Mouse (Mus musculus) lung, postnatal 4 days (tissue): ENCODE measurements at regions not wholly inside any gene's neighbourhood (a gene's known extent, or its start where the extent isn't known, plus 50 kb on each side); places are given as distances from the start of the nearest gene placed in this dataset.
A peak's percentile ranks its signal among the peaks of the same experiment; 100 is the strongest.

Source experiments
- DNase-seq, 2 experiments: peaks; one replicate each; pipeline ENCODE4 v3.0.0; 2021

DNA sequence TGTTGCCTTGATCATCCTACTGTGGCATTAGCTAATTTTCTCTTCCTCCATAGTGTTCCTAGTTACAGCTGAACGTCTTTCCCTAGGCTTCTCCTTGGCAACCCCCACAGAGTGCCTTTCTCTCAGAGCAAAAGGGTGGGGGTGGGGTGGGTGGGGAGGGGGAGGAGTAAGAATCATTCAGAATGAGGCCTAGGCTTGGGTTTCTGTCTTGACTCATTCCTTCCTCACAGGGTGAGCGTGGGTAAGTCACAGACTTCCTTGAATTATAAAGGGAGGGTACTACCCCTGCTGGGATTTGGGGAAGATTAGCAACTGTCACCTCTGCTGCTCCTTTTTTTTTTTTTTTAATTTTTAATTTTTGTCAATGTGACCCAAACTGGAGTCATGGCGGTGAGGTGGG lies 114.5 kb downstream of the Dhx35 start:
- no peak for DNase-seq

DNA sequence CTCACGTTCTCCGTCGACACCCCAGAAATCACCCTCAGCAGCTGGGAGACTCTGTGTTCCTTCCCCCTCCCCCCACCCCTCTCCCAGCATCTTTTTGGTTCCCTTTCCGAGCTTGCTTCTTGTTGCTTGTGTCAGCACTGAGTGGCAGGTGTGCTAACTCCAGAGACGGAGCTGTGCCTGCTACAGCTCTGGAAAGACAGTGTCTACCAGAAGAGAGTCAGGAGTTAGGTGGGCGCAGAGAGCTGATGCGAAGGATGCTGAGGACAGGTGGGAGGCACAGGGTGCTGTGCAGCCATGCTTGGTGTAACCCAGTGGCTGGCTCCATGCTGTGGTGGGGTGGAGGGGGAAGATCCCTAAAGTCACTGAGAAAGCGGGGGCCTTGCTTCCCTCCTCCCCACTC lies 115.7 kb downstream of the Dhx35 start:
- DNase-seq, result no peak

DNA sequence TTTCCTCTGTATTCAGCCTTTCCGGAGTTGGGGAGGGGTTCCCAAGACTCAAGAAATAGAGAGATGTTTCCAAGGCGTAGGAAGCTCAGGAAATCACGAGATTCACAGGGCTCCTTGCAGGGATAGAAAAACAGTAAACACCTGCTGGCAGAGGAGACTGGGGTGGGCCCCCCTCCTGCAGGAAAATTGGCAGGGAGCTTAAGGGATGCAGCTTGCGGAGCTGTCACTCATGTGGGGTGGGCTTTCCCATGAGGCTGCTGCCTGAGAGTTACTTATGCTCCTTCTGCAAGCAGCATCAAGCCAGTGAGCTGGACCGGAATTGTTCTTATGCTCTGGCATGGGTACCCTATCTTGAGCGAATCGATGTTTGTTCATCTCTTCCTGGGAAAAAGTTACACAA lies 116.6 kb downstream of the Dhx35 start:
- no peak for DNase-seq

DNA sequence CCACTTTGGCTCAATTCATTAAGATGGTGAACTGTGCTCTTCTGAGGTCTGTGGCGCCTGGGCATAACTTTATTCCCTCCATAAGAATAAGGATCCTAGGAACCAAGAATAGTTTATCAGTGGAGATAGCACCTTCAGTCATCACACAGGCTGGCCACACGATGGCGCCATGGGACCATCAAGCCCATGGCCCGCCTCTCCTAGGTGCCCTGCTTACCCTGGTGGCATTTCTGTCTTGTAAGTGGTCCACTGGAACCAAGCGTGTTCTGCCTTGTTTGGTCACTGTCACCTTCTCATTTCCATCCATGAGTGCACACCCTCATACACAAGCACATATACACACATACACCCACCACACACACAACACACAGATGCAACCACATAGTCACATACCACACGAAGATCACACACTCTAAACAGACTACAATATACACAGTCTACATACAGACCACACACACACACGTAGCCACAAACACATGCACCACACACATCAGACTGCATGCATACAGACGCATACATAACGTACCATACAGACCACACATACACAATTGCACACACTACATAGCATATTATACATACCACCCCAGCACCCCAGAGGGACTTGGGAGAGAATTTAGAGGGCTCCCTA lies 118.1 kb downstream of the Dhx35 start:
- peak; percentile 43 to 51 for DNase-seq

DNA sequence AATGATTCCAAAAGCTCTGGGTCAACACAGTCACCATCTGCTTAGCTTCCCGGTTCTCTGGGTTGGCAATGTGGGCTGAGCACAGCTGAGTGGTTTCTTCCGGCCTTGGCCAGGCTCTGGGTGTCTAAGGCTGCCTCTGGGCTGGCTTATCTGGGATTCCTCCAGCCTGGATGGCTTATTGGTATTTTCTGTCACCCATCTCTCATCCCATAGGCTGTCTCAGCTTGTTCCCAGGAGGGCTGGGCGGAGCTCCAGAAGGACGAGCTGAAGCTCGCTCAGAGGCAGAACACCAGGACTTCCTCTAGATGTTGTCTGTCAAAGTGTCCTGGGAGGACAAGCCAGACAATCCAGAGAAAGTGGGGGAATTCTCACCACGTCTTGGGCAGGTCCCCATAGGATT lies 122.8 kb downstream of the Dhx35 start:
- peak in 1 of 2 experiments; percentile 27 for DNase-seq

DNA sequence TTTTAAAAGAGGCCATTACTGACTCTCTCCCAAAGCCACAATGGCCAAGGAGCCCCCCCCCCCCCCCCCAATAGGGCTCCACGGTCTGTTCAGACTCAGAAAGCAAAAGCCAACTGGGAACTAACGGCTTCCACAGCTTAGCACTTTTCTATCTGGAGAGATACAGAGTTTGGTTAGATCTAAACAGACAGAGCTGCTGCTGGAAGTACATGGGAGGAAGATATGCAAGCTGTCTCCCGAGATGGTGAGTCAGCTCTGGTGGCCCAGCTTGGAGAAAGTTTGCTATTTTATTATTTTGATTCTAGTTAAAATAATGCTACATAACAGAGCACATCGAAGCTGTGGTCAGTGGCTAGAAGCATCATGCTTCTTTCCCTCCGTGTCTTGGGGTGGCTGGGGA lies 123.7 kb downstream of the Dhx35 start:
- DNase-seq, result no peak

DNA sequence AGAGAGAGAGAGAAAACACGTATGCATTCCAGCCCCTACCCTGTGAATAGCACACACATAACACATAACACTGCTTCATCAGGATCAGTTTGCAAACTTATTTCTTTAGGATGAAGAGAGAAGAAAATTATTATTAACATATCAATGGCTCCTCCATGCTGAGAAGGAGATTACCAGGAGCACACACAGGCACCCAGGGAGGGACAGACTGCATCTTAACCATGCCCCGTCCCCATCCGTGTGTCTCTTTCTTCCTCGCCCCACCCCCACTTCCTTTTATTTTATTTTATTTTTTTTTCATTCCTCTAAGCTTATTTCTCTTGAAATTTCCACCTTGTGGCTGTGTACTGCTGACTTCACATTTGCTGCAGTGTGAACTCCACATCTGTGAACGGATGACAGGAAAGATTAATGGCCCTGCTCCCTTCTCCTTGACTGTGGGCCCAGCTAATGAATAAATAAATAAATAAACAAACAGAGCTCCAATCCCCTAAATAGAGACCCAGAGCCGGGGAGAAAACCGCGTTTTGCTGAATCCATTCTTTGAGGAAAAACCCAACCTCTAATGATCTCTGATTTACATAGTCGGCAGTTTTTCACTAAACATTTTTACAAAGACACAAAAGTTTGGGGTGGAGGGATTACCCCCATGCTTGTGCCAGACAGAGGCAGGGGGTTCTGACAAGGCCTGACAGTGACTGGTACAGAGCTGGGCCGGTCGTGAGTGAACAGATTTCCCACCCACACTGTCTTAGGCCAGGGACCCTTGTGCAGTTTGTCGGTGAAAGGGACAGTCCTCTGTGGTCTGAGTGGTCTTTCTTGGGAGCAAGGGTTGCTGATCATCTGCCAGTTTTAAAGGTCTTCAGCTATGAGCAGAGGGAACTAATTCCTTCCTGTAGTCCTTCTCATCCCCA lies 127.0 kb downstream of the Dhx35 start:
- no peak for DNase-seq

DNA sequence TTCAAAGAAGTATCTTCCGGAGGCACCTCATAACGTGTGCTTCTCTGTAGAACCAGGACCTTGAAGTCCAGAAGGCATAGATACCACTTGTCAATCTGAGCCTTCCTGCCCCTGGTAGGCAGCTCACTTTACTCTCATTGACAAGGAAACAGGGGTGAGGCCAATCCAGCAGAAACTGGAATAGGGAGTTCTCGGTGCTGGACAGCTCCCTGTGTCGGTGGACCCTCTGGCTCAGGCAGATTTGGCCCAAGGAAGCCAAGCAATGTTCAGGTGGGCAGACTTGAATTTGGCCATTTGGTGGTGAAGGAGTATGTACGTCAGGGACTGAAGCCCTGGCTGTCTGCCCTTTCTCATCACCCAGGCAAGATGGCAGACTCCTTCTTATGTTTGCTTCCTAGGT lies 128.2 kb downstream of the Dhx35 start:
- no peak for DNase-seq

DNA sequence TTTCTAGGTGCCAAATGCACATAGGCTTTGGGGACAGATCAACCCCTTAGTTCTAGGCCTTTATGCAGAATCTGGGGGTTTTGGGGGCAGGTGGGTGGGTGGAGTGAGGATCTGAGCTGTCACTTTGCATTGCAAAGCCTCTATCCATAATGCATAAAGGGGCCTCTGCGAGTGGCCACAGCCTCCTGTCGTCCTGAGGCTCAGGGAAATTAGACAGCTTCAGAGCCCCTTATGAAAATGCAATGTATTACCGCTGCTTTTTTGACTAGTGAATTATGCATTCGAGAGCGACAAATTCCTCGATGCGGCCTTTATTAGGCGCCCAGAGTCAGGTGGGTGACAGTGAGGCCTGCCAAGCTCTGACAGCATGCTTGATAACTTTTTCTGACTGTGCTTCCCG lies 134.9 kb downstream of the Dhx35 start:
- DNase-seq, result no peak

DNA sequence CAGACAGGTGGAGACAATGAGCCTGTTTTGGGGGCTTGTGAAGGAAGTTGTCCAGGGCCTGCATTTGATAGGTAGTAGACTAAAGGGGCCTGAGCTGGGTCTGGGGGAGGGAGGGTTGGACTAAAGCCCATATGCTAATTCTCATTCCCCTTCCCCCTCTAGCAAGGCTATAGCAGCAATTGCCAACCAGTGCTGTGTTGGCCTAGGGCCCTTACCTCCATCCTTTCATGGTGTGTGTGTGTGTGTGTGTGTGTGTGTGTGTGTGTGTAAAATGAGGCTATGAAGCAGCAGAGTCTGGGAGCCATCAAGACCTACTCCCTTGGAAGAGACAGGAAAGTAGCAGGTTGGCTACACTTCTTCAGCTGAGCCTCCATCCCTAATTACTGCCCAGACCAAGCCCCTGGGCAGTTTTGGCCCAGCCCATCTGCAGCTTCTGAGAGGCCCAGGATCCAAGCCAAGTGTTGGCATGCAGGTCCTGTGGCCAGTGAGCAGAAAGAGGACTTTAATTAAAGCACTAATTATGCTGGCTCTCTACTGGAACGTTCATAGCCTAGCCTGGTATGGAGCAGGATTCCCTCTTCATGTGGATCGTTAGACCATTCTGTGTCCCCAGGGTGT lies 143.4 kb downstream of the Dhx35 start:
- DNase-seq, result no peak

DNA sequence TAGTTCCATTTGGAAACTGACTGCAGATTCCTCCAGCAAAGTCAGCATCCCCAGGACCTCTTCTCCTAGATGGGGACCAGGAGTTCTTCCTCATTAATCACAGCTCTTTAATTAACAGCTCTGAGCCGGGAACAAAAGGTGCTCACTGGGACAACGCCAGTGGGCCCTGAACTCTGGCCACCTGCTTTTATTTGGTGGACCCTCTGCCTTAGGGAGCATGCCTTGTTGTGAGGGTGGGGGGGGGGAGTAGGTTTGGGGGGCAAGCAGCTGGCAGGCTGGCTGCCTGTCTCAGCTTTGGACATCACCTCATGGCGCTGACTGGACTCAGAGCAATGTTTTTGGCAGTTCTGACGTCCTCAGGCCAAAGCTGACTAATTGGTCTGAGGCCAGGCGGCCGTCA lies 154.8 kb downstream of the Dhx35 start:
- DNase-seq, result no peak

DNA sequence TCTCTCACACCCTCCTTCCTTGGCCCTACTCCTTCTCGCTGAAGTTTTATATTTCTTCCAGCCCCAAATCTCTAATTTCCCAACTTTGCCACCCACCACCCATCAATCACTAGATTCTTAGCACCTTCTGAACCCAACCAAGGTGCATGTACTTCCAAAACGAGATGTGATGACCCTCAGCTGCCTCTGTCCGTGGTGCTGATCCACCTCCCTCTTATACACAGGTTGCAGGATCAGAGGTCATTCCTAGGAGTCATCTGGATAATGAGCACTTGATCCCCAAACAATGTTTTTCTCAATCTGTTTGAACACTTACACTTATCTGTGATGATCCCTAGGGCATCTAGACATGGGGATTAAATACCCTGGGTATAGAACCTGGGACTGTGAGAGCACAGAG lies 156.5 kb downstream of the Dhx35 start:
- DNase-seq, result no peak

DNA sequence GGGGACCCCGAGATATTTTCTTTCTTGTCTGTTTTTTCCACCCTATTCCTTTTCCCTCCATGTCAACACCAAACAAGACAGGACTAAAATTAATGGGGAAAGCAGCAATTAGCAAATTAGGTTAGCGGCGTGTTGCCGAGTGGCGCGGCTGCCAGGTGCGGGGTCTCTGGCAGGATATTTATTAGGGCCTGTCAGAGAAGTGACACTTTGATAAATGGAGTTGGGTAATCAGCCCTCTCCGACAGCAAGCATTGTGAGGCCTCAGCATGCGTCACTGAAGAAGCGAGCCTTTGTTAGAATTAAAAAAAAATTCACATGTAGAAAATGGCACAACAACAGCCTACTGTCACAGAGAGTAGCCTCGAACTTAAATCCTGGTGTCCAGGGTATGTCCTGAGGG lies 162.3 kb downstream of the Dhx35 start:
- no peak for DNase-seq

DNA sequence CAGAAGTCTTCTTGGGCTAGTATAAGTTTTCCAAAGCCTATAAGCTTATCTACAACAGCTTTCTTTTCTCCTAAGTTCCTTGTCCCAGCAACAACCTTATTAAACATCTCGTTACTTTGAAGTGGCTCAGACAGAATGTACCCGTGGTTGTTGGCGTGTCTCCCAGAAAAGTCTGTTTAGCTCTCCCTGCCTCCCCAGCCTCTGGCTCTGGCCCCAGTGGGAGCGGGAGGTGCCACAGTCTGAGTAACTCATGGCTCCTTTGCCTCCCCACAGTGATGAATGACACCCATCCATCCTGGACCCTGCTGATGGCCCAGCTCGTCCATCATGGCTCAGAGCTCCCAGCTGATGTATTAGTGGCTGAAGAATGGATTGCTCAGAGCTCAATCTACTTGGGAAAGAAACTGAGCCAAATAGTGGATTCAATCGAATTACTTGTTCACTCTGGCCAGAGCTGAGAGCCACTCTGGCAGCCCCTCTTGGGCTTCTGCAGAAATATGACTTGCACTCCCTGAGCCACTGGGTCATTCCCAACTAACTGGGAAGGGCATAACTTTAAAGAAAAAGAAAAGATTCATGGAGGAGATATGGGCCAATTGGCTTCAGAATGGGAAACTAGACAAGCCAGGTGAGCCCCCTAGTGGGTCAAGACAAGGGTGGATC lies 170.5 kb downstream of the Dhx35 start:
- peak; percentile 45 to 77 for DNase-seq

DNA sequence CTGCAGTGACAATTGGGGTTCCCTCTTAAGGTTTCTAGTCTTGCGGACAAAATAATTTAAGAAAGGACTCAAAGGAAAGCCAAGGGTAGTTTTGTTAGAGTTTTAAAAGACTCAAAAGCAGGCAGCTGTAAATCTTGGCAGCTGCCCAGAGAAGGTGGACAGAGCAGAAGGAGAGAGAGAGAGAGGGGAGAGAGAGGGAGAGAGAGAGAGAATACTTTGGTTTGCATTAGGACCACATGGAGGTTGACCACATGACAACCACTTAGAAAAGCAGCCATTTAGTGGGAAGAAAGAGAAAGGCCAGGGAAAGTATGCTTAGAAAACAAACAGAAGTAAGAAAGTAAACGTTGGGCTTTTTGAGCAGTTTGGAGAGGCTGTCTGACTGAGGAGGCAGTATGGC lies 177.6 kb downstream of the Dhx35 start:
- no peak for DNase-seq

DNA sequence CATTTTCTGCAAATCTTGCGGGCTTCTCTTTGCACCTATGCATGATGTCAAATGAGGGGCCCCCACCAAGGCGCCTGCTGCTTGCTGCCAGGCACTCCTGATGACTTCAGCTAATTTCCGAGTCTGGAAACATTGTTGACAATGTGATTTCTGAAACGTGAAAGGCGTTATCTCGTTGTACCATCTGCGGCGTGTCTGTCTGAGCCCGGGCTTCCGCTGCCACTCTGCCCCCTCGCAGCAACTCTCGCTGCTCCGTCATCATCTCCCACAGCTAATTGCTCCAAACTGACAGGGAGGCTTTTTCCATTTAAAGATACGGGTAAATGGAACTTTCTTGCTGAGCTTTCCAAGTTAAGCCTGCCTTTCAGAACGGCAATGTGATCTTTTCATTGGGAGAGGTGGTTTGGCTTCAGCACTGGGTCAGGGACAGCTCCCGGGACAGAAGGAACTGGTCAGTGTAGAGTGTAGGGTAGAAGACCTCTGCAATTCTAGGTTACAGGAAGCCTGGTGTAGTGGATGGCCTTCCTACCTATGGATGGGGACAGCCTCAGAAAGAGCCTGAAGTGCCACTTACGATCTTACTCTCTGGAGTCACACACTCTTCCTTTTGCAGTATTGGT lies 191.0 kb downstream of the Dhx35 start:
- DNase-seq, result peak; percentile 25 to 32

DNA sequence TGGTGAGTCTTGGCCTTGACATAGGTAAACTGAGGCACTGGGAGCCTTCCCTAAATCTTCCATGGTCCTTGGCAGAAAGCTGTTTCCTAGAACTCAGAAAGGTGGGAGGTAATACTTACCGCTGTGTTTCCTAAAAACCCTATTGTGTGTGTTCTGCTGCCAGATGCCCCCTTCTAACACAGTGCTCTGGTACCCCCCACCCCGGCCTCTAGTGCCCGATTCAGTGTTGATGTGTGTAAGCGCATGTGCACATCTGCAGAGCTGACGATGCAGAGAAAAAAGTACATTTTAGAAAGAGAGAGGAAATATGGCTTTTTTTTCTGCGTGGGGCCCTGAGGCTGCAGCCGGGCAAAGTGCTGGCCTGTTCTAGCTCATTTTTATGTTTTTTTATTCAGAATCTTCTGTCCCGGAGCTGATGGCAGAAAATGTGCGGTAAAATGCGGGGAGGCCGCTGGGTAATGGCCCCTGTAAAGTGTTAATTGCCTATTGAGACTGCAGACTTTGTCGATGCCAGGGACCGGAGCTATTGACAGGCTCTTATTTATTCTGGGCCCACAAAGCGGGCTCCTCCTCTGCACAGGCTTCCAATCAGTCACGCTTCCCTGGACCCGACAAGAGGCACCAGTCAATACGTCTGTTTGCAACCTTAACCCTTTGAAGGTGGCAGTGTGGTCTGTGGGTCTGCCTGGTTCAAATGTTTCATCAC lies 208.0 kb downstream of the Dhx35 start:
- no peak for DNase-seq

DNA sequence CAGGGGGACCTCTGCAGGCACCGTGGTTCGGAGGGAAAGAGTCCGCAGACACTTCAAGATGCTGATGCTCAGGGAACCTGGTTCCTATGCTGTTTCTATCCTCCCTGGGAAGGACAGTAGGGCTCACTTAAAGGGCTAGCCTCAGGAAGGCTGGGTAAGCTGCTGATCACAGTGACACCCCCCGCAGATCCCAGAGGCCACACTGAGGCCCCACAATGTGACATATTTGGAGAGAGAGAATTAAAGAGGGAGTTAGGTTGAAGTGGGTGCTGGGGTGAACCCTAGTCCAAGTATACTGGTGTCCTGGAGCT lies 208.5 kb downstream of the Dhx35 start:
- DNase-seq, result no peak

DNA sequence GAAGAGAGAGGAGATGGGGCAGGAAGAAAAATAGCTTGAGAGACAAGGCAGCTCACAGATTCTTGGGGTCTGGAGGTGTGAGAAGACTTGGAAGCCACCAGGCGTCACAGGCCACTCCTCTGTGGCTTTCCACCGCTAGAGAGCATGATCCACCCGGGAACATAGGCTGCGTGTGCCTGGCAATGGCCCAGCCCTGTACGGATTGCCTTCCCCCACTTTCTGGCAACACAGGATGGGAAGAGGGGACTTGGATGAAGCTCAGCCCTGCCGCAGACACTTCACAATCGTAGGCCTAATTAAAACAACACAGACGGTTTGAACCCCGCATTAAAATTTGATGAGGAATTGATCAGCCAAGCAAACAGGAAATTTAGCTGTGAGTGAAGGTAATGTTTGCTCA lies 209.8 kb downstream of the Dhx35 start:
- no peak for DNase-seq

DNA sequence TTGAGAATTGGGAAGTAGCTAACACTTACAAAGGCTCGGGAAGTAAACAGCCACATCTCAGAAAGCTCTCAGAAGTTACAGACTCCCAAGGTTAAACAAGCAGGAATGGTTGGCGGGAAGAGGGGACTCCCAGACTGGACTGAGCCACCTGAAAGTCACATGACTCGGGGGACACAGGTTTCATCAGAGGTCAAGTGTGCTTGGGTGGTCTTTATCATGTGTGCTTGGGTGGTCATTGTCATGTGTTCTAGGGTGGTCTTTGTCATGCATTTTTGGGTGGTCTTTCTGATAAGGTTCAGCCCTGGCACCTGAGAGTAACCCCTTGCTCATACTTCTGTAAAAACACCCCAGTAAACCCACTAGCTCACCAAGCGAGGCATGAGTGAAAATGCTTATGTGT lies 218.1 kb downstream of the Dhx35 start:
- DNase-seq, result no peak

DNA sequence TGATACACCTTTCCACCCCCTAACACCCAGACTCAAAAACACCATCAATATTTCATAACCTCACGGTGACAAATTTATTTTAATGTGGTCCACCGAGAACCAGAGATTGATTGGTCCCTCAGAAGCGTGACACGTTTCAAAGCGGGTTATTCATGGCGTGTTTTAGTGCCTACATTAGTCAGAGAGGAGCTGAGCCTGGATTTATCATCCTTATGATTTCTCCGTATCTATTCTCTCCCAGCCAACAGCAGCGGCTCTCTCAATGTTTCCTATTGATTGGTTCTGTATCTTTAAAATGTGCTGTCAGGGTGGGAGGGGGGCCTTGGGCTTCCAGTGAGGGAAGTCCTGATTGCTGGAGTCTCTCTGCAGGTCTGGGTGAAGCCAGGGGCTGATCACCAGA lies 219.9 kb downstream of the Dhx35 start:
- DNase-seq, result no peak

DNA sequence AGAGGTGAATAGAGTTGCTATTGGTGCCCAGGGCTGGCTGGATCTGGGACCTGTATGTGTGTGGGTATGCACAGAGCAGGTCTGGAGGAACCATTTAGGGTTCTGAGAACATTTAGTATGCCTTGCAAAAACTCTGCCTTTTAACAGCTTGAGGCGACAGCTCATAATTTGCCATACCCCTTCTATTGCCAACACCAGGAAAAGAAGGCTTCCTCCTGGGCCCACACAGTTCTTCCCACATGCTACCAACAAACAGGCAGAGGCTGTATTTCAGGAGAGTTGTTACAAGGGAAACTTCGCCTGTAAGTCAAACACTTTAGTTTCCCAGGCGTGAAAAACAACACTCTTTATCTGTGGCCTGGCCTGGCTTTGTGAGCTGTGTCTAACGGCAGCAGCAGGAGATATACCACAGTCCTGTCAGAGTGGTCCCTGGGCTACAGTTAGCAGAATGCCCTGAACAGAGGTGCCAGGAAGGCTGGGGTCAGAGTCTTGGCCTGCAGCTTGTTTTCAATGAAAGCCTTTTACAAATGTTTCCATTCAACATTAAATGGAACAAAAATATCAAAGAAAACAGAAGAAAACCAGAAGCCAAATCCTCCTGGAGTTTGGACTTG lies 225.4 kb downstream of the Dhx35 start:
- no peak for DNase-seq
